Mouse (Mus musculus) small intestine, adult 2 months (tissue): ENCODE results near the gene Mgat4c.

ENCODE experiments used
- CTCF ChIP-seq: fragments of 200-500 bp; IDR thresholded peaks from 2 replicates; pipeline ENCODE4 v1.5.1; 2012; ENCODE audit warnings: low read depth, mild to moderate bottlenecking, control low read depth, inconsistent platforms, low read length, moderate library complexity, mixed read lengths; ENCODE audit not compliant: insufficient replicate concordance, insufficient read length; ENCODE audit errors: extremely low read depth
- POLR2A ChIP-seq: fragments of 200-500 bp; IDR thresholded peaks from 2 replicates; pipeline ENCODE4 v1.6.1; 2012; ENCODE audit warnings: low read depth, mild to moderate bottlenecking, control low read depth, inconsistent platforms, low read length, moderate library complexity

DNA sequence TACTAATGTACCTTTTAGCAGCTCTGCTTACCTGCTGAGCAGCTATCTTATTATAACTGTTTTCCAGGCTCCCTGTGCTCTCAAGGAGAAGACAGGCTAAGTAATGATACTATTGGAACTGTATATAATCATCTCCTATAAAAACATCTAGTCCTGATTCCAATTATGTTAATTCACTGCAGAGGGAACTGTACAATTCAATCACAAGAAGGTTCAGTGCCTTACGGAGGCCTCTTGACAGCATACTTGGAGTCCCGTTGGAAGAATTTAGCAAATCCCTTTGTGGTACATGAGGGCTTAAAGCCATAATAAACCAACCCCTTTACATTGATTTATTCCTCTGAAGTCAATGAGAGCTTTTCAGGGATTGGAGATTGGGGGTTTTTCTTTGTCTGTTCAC, 174.8 kb downstream of the Mgat4c start:
- TF ChIP-seq POLR2A (no peak), CTCF (no peak)
